In the genomic region with DNA sequence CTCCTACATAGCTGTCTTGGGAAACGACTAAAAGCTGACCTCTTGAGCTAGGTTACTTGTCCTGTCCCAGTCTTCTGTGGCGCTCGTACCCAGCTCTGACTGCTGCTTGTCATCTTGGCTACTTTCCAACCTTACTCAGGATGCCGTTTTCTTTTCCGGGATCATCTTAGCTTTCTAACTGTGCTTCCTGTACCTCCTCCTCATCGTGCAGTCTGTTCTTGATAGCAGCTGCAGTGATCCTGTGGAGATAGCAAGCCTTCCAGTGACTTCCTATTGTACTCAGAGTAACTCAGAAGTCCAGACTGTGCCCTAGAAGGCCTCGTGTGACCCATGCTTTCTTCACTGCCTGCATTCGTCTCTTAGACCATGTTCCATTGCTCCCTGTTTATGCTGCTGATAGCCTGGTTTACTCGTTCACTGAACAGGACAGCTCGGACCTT, we compare ENCODE assay signal across 11 mouse cellular contexts. TPM values are rescaled to one million over a fixed set of nuclear protein-coding genes. Genes with fewer than 3 reads are reported as not detected.
A peak's percentile ranks its signal among the peaks of the same experiment; 100 is the strongest.
DNase-seq lines count a peak whose midpoint lies in the region; ATAC-seq and TF ChIP-seq lines count a peak whose summit lies in the region.
"Had no signal": no experiment of that assay in that cellular context is flagged by ENCODE, and none has a peak within 500 bp of the region (broad histone marks: within the 10 kb centered on the region; RNA-seq: fewer than 3 reads in every experiment).

No protein-coding gene starts in this region.

- WGBS in heart, adult 2 months, result 11% methylated on average over 10 of the region's 10 CpGs
- WGBS in liver, embryonic 12.5 days (ENCODE audit: insufficient replicate concordance), result 27% methylated on average over 10 of the region's 10 CpGs

- H3K4me2 ChIP-seq in liver, embryonic 12.5 days, result no peak overlapping the region
- H3K4me2 ChIP-seq: embryonic facial prominence, embryonic 15.5 days had no signal

- ATAC-seq in liver, embryonic 12.5 days, result peak; percentile 60

- peak; percentile 11 to 27 for DNase-seq in heart, adult 9 months (ENCODE audit: low spot score in 2 of 2)
- DNase-seq in heart, adult 2 months, result no peak
- DNase-seq in 416B (ENCODE audit: low read depth), result peak; percentile 93
- peak; percentile 12 to 23 for DNase-seq in cerebellum, adult 18-20 months
- DNase-seq in c-Kit-positive CD71-positive TER-119-positive erythroid progenitor cells, embryonic 14.5 days (ENCODE audit: low spot score), result no peak
- DNase-seq in thymus, postnatal 4 days, result no peak
- DNase-seq in thymus, adult 18-20 months, result no peak

- H3K27me3 ChIP-seq in heart, adult 2 months (ENCODE audit: control insufficient read depth, insufficient read depth, low read length), result no peaks in the 10 kb centered on the region
- H3K27me3 ChIP-seq in liver, embryonic 12.5 days (replicated peaks), result no peaks in the 10 kb centered on the region
- H3K27me3 ChIP-seq: embryonic facial prominence, embryonic 15.5 days; Patski had no signal

- H3K4me1 ChIP-seq in heart, adult 2 months (ENCODE audit: control insufficient read depth, insufficient read depth, low read length), result peaks cover 7% of the 10 kb centered on the region
- H3K4me1 ChIP-seq in liver, embryonic 12.5 days, result peaks cover 17% of the 10 kb centered on the region; the same call in 1 of the 2 replicates
- H3K4me1 ChIP-seq: embryonic facial prominence, embryonic 15.5 days had no signal

- TF ChIP-seq CTCF in heart, adult 2 months (IDR thresholded peaks at IDR 0.05), result no peak

- H3K9me3 ChIP-seq in liver, embryonic 12.5 days (replicated peaks), result no peaks in the 10 kb centered on the region
- H3K9me3 ChIP-seq: embryonic facial prominence, embryonic 15.5 days had no signal

- TF ChIP-seq POLR2A in heart, adult 2 months (IDR thresholded peaks at IDR 0.05; ENCODE audit: insufficient read depth, low read depth, low read length), result no peak

- no peak overlapping the region for H3K27ac ChIP-seq in heart, adult 2 months
- H3K27ac ChIP-seq in liver, embryonic 12.5 days, result no peak overlapping the region
- H3K27ac ChIP-seq: embryonic facial prominence, embryonic 15.5 days had no signal

- no peak overlapping the region for H3K9ac ChIP-seq in heart, adult 2 months (ENCODE audit: low read depth, low read length)
- H3K9ac ChIP-seq in liver, embryonic 12.5 days, result no peak overlapping the region
- H3K9ac ChIP-seq: embryonic facial prominence, embryonic 15.5 days had no signal

- H3K4me3 ChIP-seq in heart, adult 2 months, result no peak overlapping the region
- no peak overlapping the region for H3K4me3 ChIP-seq in liver, embryonic 12.5 days
- H3K4me3 ChIP-seq: embryonic facial prominence, embryonic 15.5 days had no signal

- TF ChIP-seq EP300 in heart, adult 2 months (IDR thresholded peaks at IDR 0.05; ENCODE audit: insufficient read depth, low read depth, low read length), result no peak

- H3K36me3 ChIP-seq in heart, adult 2 months (ENCODE audit: control insufficient read depth, insufficient read depth, low read length), result peaks cover 6% of the 10 kb centered on the region; the same call in 1 of the 2 replicates
- no peaks in the 10 kb centered on the region for H3K36me3 ChIP-seq in liver, embryonic 12.5 days
- H3K36me3 ChIP-seq: embryonic facial prominence, embryonic 15.5 days had no signal

- intact Hi-C loops in heart, adult 2 months (cut with DNase I), result loop anchor here (2.0 kb wide), 1 partner anchor 42 kb away; a partner anchor contains a TSS

- peaks cover 4% of the 10 kb centered on the region; the same call in 1 of the 2 replicates for H3K79me2 ChIP-seq in heart, adult 2 months (replicated peaks; ENCODE audit: control insufficient read depth, insufficient read depth, low read length)

RNA-seq across cellular contexts. Expression of a gene that starts 43.1 kb away (rescaled TPM):
- total RNA-seq in heart, adult 2 months (2021), result 1 to 10 TPM in 1 of 2 experiments, under 1 TPM in 1; 0.42 to 1.1 TPM
- not detected in 2 replicates for polyA plus RNA-seq in heart, adult 2 months (2012; rRNA removed)
- polyA plus RNA-seq in liver, embryonic 12.5 days (2016; fragmentation: Nextera tagmentation; extraction: Ambion mirVana), result not detected in 2 replicates
- polyA plus RNA-seq: embryonic facial prominence, embryonic 15.5 days had no signal

RNA-seq across cellular contexts. Expression of a gene that starts 43.6 kb away (rescaled TPM):
- 10 to 100 TPM; 31.1 to 32.9 TPM for total RNA-seq in heart, adult 2 months (2021)
- 23.2 and 44.3 TPM in 2 replicates for polyA plus RNA-seq in heart, adult 2 months (2012; rRNA removed)
- polyA plus RNA-seq in liver, embryonic 12.5 days (2016; fragmentation: Nextera tagmentation; extraction: Ambion mirVana), result 7.0 and 7.4 TPM in 2 replicates

RNA-seq across cellular contexts. Expression of a gene that starts 47.5 kb away (rescaled TPM):
- total RNA-seq in heart, adult 2 months (2021), result 10 to 100 TPM; 61.8 to 65.4 TPM
- polyA plus RNA-seq in heart, adult 2 months (2012; rRNA removed), result 89.0 and 113 TPM in 2 replicates
- 211 and 213 TPM in 2 replicates for polyA plus RNA-seq in liver, embryonic 12.5 days (2016; fragmentation: Nextera tagmentation; extraction: Ambion mirVana)

RNA-seq across cellular contexts. Expression of a gene that starts 50.1 kb away (rescaled TPM):
- not detected for total RNA-seq in heart, adult 2 months (2021)
- polyA plus RNA-seq in heart, adult 2 months (2012; rRNA removed), result not detected in 2 replicates
- not detected in 2 replicates for polyA plus RNA-seq in liver, embryonic 12.5 days (2016; fragmentation: Nextera tagmentation; extraction: Ambion mirVana)
- total RNA-seq: layer of hippocampus, postnatal 14 days had no signal
- polyA plus RNA-seq: embryonic facial prominence, embryonic 15.5 days had no signal

RNA-seq across cellular contexts. Expression of a gene that starts 58.6 kb away (rescaled TPM):
- total RNA-seq in heart, adult 2 months (2021), result 10 to 100 TPM; 63.6 to 68.4 TPM
- 82.1 and 135 TPM in 2 replicates for polyA plus RNA-seq in heart, adult 2 months (2012; rRNA removed)
- polyA plus RNA-seq in liver, embryonic 12.5 days (2016; fragmentation: Nextera tagmentation; extraction: Ambion mirVana), result 50.6 and 53.4 TPM in 2 replicates

Comparison
In these comparisons a context has a peak if more than half of its experiments do, and no peak if none do; other contexts are left out.
1. DNase-seq: peak in heart, adult 9 months (2 of 2), 416B (single experiment) and cerebellum, adult 18-20 months (2 of 2); none in heart, adult 2 months (0 of 2), c-Kit-positive CD71-positive TER-119-positive erythroid progenitor cells, embryonic 14.5 days (single experiment), thymus, postnatal 4 days (single experiment) and thymus, adult 18-20 months (0 of 2).